Mouse (Mus musculus): ENCODE measurements around the gene Vps18. TPM values are rescaled to one million over a fixed set of nuclear protein-coding genes. Genes with fewer than 3 reads are reported as not detected.

The Vps18 gene
- polyA plus RNA-seq, 1 experiment = 18.2 TPM

- no peak overlapping the region for H3K4me3 ChIP-seq
- H3K27me3 ChIP-seq (ENCODE audit: control insufficient read depth, insufficient read depth, insufficient read length) = peaks cover 35% of the 10 kb centered on the region
- no peak overlapping the region for H3K4me2 ChIP-seq (ENCODE audit: low read depth)
- H3ac ChIP-seq (ENCODE audit: control insufficient read depth, insufficient read length) = no peak overlapping the region
- H3K79me2 ChIP-seq (ENCODE audit: control insufficient read depth, insufficient read depth) = no peaks in the 10 kb centered on the region
- H3K36me3 ChIP-seq (ENCODE audit: control insufficient read depth, insufficient read depth) = no peaks in the 10 kb centered on the region
- TF ChIP-seq TCF3 (IDR thresholded peaks at IDR 0.05; ENCODE audit: insufficient read length, low read depth) = no peak
- TF ChIP-seq SRF (IDR thresholded peaks at IDR 0.05; ENCODE audit: control insufficient read depth, insufficient read length, low read depth) = no peak
- no peak for TF ChIP-seq TCF12 (IDR thresholded peaks at IDR 0.05; ENCODE audit: insufficient read depth, poor library complexity, severe bottlenecking)
- no peak for TF ChIP-seq USF1 (IDR thresholded peaks at IDR 0.05; ENCODE audit: low read depth)
- TF ChIP-seq MYOD1 (IDR thresholded peaks at IDR 0.05; ENCODE audit: control insufficient read depth in 1 of 3, insufficient read length in 2 of 3, low read depth in 2 of 3) = no peak
- TF ChIP-seq POLR2AphosphoS2 (IDR thresholded peaks at IDR 0.05; ENCODE audit: insufficient read length, low read depth) = no peak
- TF ChIP-seq E2F4 (IDR thresholded peaks at IDR 0.05; ENCODE audit: insufficient read depth) = no peak
- no peak for TF ChIP-seq REST (IDR thresholded peaks at IDR 0.05; ENCODE audit: insufficient read depth, insufficient read length)
- no peak for TF ChIP-seq CEBPB (IDR thresholded peaks at IDR 0.05; ENCODE audit: insufficient read depth, poor library complexity, severe bottlenecking)
- no peak for TF ChIP-seq MAX (IDR thresholded peaks at IDR 0.05; ENCODE audit: low read depth)
- TF ChIP-seq MYOG (IDR thresholded peaks at IDR 0.05; ENCODE audit: control insufficient read depth in 1 of 3, insufficient read depth in 1 of 3, insufficient read length in 2 of 3, low read depth in 2 of 3) = no peak
- TF ChIP-seq POLR2A (IDR thresholded peaks at IDR 0.05; ENCODE audit: insufficient read length, low read depth) = no peak
Observed at GRCm38 (mm10) chr2:119334135-119334534, 45.6 kb downstream of the Vps18 start.

GRCm38 (mm10) chr2:119334964-119335525, 46.5 kb downstream of the Vps18 start:
- H3K4me3 ChIP-seq = no peak overlapping the region
- H3K4me2 ChIP-seq (ENCODE audit: low read depth) = no peak overlapping the region
- H3K27me3 ChIP-seq (ENCODE audit: control insufficient read depth, insufficient read depth, insufficient read length) = peaks cover 31% of the 10 kb centered on the region
- H3ac ChIP-seq (ENCODE audit: control insufficient read depth, insufficient read length) = no peak overlapping the region
- H3K79me2 ChIP-seq (ENCODE audit: control insufficient read depth, insufficient read depth) = no peaks in the 10 kb centered on the region
- no peak for TF ChIP-seq MYOG (IDR thresholded peaks at IDR 0.05; ENCODE audit: control insufficient read depth in 1 of 3, insufficient read depth in 1 of 3, insufficient read length in 2 of 3, low read depth in 2 of 3)
- no peak for TF ChIP-seq POLR2AphosphoS2 (IDR thresholded peaks at IDR 0.05; ENCODE audit: insufficient read length, low read depth)
- no peak for TF ChIP-seq USF1 (IDR thresholded peaks at IDR 0.05; ENCODE audit: low read depth)
- TF ChIP-seq MAX (IDR thresholded peaks at IDR 0.05; ENCODE audit: low read depth) = no peak
- no peak for TF ChIP-seq MYOD1 (IDR thresholded peaks at IDR 0.05; ENCODE audit: control insufficient read depth in 1 of 3, insufficient read length in 2 of 3, low read depth in 2 of 3)
- TF ChIP-seq POLR2A (IDR thresholded peaks at IDR 0.05; ENCODE audit: insufficient read length, low read depth) = no peak
- no peak for TF ChIP-seq CEBPB (IDR thresholded peaks at IDR 0.05; ENCODE audit: insufficient read depth, poor library complexity, severe bottlenecking)
- no peak for TF ChIP-seq E2F4 (IDR thresholded peaks at IDR 0.05; ENCODE audit: insufficient read depth)
- TF ChIP-seq REST (IDR thresholded peaks at IDR 0.05; ENCODE audit: insufficient read depth, insufficient read length) = no peak
- TF ChIP-seq TCF3 (IDR thresholded peaks at IDR 0.05; ENCODE audit: insufficient read length, low read depth) = no peak
- no peak for TF ChIP-seq TCF12 (IDR thresholded peaks at IDR 0.05; ENCODE audit: insufficient read depth, poor library complexity, severe bottlenecking)
- TF ChIP-seq SRF (IDR thresholded peaks at IDR 0.05; ENCODE audit: control insufficient read depth, insufficient read length, low read depth) = no peak
- H3K36me3 ChIP-seq (ENCODE audit: control insufficient read depth, insufficient read depth) = no peaks in the 10 kb centered on the region

- Histone ChIP-seq H3K27me3 (ENCODE audit: control insufficient read depth, insufficient read depth, insufficient read length) (peaks cover 26% of the 10 kb centered on the region), H3ac (ENCODE audit: control insufficient read depth, insufficient read length) (no peak overlapping the region), H3K79me2 (ENCODE audit: control insufficient read depth, insufficient read depth) (no peaks in the 10 kb centered on the region), H3K36me3 (ENCODE audit: control insufficient read depth, insufficient read depth) (no peaks in the 10 kb centered on the region), H3K4me3 (no peak overlapping the region), H3K4me2 (ENCODE audit: low read depth) (no peak overlapping the region)
- TF ChIP-seq USF1 (IDR thresholded peaks at IDR 0.05; ENCODE audit: low read depth) = no peak
- no peak for TF ChIP-seq TCF3 (IDR thresholded peaks at IDR 0.05; ENCODE audit: insufficient read length, low read depth)
- no peak for TF ChIP-seq REST (IDR thresholded peaks at IDR 0.05; ENCODE audit: insufficient read depth, insufficient read length)
- no peak for TF ChIP-seq POLR2AphosphoS2 (IDR thresholded peaks at IDR 0.05; ENCODE audit: insufficient read length, low read depth)
- TF ChIP-seq MYOG (IDR thresholded peaks at IDR 0.05; ENCODE audit: control insufficient read depth in 1 of 3, insufficient read depth in 1 of 3, insufficient read length in 2 of 3, low read depth in 2 of 3) = no peak
- TF ChIP-seq TCF12 (IDR thresholded peaks at IDR 0.05; ENCODE audit: insufficient read depth, poor library complexity, severe bottlenecking) = no peak
- TF ChIP-seq MAX (IDR thresholded peaks at IDR 0.05; ENCODE audit: low read depth) = no peak
- no peak for TF ChIP-seq CEBPB (IDR thresholded peaks at IDR 0.05; ENCODE audit: insufficient read depth, poor library complexity, severe bottlenecking)
- no peak for TF ChIP-seq SRF (IDR thresholded peaks at IDR 0.05; ENCODE audit: control insufficient read depth, insufficient read length, low read depth)
- no peak for TF ChIP-seq POLR2A (IDR thresholded peaks at IDR 0.05; ENCODE audit: insufficient read length, low read depth)
- TF ChIP-seq MYOD1 (IDR thresholded peaks at IDR 0.05; ENCODE audit: control insufficient read depth in 1 of 3, insufficient read length in 2 of 3, low read depth in 2 of 3) = no peak
- no peak for TF ChIP-seq E2F4 (IDR thresholded peaks at IDR 0.05; ENCODE audit: insufficient read depth)
Observed at GRCm38 (mm10) chr2:119335535-119335934, 47.0 kb downstream of the Vps18 start.

GRCm38 (mm10) chr2:119336002-119336401, 47.5 kb downstream of the Vps18 start:
- H3K79me2 ChIP-seq (ENCODE audit: control insufficient read depth, insufficient read depth) = no peaks in the 10 kb centered on the region
- peaks cover 22% of the 10 kb centered on the region for H3K27me3 ChIP-seq (ENCODE audit: control insufficient read depth, insufficient read depth, insufficient read length)
- H3K4me2 ChIP-seq (ENCODE audit: low read depth) = no peak overlapping the region
- H3ac ChIP-seq (ENCODE audit: control insufficient read depth, insufficient read length) = no peak overlapping the region
- no peak for TF ChIP-seq MYOG (IDR thresholded peaks at IDR 0.05; ENCODE audit: control insufficient read depth in 1 of 3, insufficient read depth in 1 of 3, insufficient read length in 2 of 3, low read depth in 2 of 3)
- TF ChIP-seq MAX (IDR thresholded peaks at IDR 0.05; ENCODE audit: low read depth) = no peak
- no peak overlapping the region for H3K4me3 ChIP-seq
- H3K36me3 ChIP-seq (ENCODE audit: control insufficient read depth, insufficient read depth) = no peaks in the 10 kb centered on the region

- no peak overlapping the region for H3ac ChIP-seq (ENCODE audit: control insufficient read depth, insufficient read length)
- TF ChIP-seq USF1 (IDR thresholded peaks at IDR 0.05; ENCODE audit: low read depth) = no peak
- TF ChIP-seq REST (IDR thresholded peaks at IDR 0.05; ENCODE audit: insufficient read depth, insufficient read length) = no peak
- no peak for TF ChIP-seq MYOG (IDR thresholded peaks at IDR 0.05; ENCODE audit: control insufficient read depth in 1 of 3, insufficient read depth in 1 of 3, insufficient read length in 2 of 3, low read depth in 2 of 3)
- no peak for TF ChIP-seq MAX (IDR thresholded peaks at IDR 0.05; ENCODE audit: low read depth)
- TF ChIP-seq POLR2AphosphoS2 (IDR thresholded peaks at IDR 0.05; ENCODE audit: insufficient read length, low read depth) = no peak
- no peak for TF ChIP-seq MYOD1 (IDR thresholded peaks at IDR 0.05; ENCODE audit: control insufficient read depth in 1 of 3, insufficient read length in 2 of 3, low read depth in 2 of 3)
- no peak for TF ChIP-seq E2F4 (IDR thresholded peaks at IDR 0.05; ENCODE audit: insufficient read depth)
- no peak for TF ChIP-seq POLR2A (IDR thresholded peaks at IDR 0.05; ENCODE audit: insufficient read length, low read depth)
- no peak for TF ChIP-seq CEBPB (IDR thresholded peaks at IDR 0.05; ENCODE audit: insufficient read depth, poor library complexity, severe bottlenecking)
- no peak for TF ChIP-seq TCF12 (IDR thresholded peaks at IDR 0.05; ENCODE audit: insufficient read depth, poor library complexity, severe bottlenecking)
- no peak for TF ChIP-seq SRF (IDR thresholded peaks at IDR 0.05; ENCODE audit: control insufficient read depth, insufficient read length, low read depth)
- no peak for TF ChIP-seq TCF3 (IDR thresholded peaks at IDR 0.05; ENCODE audit: insufficient read length, low read depth)
- no peaks in the 10 kb centered on the region for H3K36me3 ChIP-seq (ENCODE audit: control insufficient read depth, insufficient read depth)
- H3K79me2 ChIP-seq (ENCODE audit: control insufficient read depth, insufficient read depth) = no peaks in the 10 kb centered on the region
- no peak overlapping the region for H3K4me3 ChIP-seq
- H3K4me2 ChIP-seq (ENCODE audit: low read depth) = no peak overlapping the region
- H3K27me3 ChIP-seq (ENCODE audit: control insufficient read depth, insufficient read depth, insufficient read length) = peaks cover 17% of the 10 kb centered on the region
Observed at GRCm38 (mm10) chr2:119336470-119336869, 47.9 kb downstream of the Vps18 start.
